Mouse (Mus musculus): ENCODE data around the gene Ikbke.
"Not testable (repeated sequence)": the region's sequence is repeated elsewhere in the genome, so short reads cannot be mapped to it uniquely, and the experiment has no call there.

Gene Ikbke

DNA sequence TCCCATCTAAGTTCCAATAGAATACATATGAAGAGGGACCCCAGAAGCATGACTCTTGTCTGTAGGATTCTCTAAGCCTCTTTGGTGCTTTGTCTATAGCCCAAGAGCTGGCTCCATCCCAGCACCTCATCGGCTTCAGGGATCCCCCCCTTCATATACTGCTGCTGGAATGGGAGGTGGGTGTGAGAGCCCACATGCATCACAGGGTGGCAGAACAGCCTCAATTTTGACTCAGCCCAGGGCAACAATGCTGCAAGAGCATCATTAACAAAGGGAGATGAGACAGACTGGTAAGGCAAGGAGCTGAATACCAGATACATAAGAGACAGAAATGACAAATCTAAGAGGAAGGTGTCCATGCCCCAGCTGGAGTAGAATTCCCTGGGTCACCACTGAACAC, 4.8 kb upstream of the Ikbke start:
- DNase-seq (ENCODE audit: extremely low read depth, low read depth), result no peak

DNA sequence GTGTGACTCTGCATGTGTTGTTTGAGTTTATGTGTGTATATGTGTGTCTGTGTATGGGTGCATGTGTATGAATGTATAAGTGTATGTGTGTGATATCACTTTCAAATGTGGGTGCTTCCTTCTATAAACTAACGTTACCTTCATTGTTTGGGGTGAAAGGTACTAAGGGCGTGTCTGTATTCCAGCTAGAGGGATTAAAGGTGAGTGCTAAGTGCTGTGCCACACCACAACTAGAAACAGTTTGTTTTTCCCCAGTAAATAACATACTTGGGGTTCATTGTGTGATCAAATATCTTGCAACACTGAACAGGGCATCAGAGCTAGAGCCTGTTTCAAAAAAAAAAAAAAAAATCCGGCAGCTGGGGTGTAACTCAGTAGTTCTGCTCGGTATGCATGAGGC, 2.3 kb upstream of the Ikbke start:
- DNase-seq (ENCODE audit: extremely low read depth, low read depth), result no peak

DNA sequence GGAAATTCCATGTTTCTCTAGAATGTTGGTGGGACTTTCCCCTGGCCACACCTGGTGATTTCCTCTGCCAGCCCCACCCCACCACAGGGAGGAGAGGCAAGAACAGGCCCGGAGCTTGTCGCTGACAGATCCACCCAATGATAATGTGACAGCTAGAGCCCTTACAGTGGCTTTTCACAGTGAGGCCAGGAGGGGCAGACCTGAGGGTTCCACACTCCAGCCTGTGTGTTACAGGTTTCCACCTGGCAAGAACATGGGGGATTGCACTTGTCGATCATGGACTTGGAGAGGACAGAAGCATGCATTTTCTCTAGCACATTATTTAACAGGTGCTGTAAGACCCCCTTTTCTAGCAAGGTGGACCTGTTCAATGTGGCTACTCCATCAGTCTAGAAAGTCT, 874 bp upstream of the Ikbke start:
- DNase-seq (ENCODE audit: extremely low read depth, low read depth), result no peak

DNA sequence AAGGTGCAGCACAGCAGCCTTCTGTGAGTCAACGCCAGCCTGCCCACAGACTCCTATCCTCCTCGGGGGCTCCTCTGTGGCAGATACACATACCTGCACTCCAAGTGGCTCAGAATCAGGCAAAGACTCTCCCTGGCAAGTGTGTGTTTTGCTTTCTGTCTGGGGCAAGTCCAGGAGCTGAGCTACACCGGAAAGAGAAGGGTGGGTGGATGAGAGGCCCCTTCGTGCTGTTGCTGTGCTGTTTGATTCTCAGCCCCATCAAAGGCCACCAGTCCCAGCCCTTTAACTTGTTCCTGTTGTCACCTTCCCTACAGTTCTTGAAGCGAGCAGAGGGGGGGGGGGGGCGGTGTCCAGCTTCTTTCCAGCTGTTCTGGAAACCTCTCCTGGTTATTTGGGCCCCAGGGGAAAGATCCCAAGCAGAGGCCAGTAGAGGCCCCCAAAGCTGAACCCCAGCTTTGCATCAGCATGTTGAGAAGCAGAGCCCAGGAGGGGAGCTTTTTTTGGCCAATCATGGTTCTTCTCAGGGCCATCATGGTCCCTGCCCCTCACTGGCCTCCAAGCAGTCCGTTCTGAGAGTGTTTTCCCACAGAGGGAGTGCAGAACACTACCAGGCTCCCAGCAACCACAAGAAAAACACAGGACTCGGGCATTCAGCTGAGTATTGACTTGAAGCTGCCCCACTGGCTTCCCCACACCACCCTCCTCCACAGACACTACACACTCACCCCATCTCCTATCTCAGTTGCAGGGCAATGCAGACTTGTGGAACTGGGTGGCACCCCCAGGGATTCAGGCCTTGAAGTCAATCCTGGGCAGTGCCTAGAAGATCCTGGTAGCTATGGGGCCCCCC, 575 bp downstream of the Ikbke start:
- DNase-seq (ENCODE audit: extremely low read depth, low read depth), result no peak

DNA sequence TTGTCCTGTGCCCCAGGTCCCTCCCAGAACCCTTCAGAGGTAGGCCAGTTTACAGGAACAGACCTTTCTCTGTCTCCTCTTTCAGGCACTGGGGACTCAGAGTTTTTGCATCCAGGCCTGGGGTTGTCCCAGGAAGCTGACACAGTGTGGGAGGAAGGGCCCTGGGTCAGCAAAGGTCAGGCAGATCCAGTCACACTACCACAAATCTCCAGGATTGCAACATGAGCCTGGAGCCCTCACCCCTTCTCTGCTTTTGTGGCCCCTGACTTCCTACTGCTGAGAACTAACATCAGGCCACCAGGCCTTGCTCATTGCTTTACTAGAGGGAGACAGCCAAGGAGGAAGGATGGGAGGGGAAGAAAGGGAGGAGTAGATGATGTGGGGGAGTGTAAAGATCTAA, 2.6 kb downstream of the Ikbke start:
- no peak for DNase-seq (ENCODE audit: extremely low read depth, low read depth)

- no peak for DNase-seq (ENCODE audit: extremely low read depth, low read depth)
Measured at GRCm38 (mm10) chr1:131275577-131275976, 3.8 kb downstream of the Ikbke start.

GRCm38 (mm10) chr1:131274725-131275539, 4.5 kb downstream of the Ikbke start:
- DNase-seq (ENCODE audit: extremely low read depth, low read depth), result no peak

GRCm38 (mm10) chr1:131269797-131270578, 9.4 kb downstream of the Ikbke start:
- DNase-seq (ENCODE audit: extremely low read depth, low read depth), result peak; percentile 41

- no peak for DNase-seq (ENCODE audit: extremely low read depth, low read depth)
Measured at GRCm38 (mm10) chr1:131268776-131269175, 10.6 kb downstream of the Ikbke start.

GRCm38 (mm10) chr1:131263905-131264304, 15.5 kb downstream of the Ikbke start:
- no peak for DNase-seq (ENCODE audit: extremely low read depth, low read depth)

DNA sequence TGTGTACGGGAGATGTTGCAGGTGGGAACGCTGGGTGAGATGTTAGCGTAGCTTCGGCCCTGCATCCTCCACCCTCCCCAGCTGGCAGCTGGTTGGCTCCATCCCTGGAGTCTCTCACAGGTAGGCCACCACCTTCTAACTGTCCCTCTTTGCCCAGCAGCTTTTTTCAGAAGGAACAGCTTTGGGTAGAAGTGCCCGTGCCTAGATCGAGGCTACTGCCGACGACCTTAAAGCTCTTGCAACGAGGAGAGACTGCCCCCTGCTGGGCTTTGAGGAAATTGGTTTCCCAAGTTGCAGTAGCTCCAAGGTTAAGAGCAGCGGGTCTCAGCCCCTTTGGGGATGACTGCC, 19.1 kb downstream of the Ikbke start:
- DNase-seq (ENCODE audit: extremely low read depth, low read depth), result peak; percentile 29

GRCm38 (mm10) chr1:131259632-131260308, 19.6 kb downstream of the Ikbke start:
- DNase-seq (ENCODE audit: extremely low read depth, low read depth), result no peak

DNA sequence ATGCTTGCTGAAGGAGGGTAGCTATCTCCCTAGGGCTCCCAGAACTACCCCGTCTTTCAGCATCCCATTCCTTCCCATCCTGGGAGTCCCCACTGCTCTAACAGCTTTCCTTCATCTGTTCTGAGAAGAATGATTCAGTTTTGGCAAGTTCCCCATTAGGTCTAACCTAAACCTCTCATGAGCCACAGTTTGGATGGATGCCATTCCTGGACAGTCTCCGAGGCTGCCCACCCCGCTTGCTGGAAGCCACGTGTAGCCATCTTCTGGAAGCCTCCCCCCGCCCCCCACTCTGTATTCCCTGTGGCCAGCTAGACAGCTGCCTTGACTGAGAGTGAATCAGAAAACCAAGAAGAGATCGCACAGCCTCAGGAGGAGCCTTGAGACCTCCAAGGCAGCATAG, 22.1 kb downstream of the Ikbke start:
- no peak for DNase-seq (ENCODE audit: extremely low read depth, low read depth)

DNA sequence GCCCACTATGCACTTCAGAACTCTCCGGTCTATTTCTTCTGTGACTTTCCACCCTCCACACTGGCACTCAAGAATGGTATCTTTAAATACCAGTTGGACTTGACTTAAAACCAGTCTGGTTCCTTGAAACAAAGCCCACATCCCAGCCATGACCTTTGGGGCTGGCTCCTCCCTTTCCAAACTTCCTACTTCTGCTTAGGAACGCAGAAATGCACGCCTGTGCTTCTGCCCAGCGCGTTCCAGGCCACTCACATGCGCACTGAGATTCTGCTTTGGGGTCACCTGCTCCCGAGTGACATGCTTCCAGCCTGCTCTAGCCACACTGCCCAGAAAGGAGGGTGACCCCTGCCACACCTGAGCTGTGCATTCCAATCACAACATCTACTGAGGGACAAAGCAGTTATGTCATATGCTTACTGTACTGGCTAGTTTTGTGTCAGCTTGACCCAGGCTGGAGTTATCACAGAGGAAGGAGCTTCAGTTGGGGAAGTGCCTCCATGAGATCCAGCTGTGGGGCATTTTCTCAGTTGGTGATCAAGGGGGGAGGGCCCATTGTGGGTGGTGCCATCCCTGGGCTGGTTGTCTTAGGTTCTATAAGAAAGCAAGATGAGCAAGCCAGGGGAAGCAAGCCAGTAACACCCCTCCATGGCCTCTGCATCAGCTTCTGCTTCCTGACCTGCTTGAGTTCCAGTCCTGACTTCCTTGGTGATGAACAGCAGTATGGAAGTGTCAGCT, 26.7 kb downstream of the Ikbke start:
- not testable (repeated sequence) for DNase-seq (ENCODE audit: extremely low read depth, low read depth)

GRCm38 (mm10) chr1:131246433-131247395, 32.7 kb downstream of the Ikbke start:
- peak; percentile 43 for DNase-seq (ENCODE audit: extremely low read depth, low read depth)

DNA sequence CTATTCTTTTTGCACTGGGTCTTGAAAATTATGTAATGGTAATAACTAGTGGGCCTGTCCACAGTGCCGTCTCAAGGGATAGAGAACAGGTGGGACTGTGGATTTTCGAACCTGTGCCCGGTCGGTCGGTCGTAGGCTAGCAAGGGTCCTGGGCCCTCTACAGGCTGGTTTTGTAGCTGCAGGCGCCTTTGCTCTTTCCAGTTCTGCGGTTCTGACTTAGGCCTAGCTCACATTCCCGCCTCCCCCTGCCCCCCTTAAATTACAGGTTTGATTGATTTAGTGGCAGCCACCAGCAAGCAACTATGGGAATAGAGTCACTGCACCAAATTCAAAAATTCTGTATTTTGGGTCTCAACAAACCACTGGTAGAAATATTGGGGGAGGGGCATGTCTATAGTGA, 33.5 kb downstream of the Ikbke start:
- peak; percentile 41 for DNase-seq (ENCODE audit: extremely low read depth, low read depth)

DNA sequence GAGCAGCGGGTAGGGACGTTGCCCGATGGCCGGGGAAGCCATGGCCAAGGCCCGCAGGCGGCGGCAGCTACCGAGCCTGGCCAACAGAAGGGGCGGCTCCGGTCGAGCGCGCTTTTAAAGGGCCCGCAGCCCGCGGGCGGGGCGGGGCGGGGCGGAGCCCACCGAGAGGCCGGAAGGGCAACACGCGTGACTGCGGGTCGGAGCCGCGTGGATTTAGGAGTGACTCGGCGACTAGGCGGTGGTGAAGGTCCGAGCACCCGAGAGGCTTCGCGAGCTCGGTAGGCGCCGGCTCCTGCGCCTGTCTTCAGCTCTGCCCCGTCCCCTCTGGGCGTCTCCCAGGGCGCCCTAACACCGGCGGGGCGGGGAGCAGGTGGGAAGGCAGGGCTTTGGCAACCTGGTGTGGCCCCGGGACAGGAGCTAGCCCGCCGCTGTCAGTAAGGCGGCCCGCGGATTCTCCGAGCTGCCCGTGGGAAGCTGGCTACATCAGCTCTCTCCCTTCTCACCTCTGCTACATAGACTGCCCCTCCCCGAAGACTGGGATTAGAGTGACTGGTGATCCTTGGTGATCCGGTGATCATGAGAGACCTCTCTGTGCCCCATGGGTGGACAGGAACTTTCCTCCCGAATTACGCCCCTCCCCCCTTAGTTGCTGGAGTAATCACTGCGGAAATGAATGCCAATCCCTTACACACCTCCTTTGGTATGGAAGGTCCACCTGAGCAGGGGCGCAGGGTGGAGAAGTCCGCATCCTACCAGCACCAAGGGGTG, 34.1 kb downstream of the Ikbke start, which contains the start of gene Rassf5:
TSS of gene Rassf5 (minus strand) at position 170 of the 768 bp plus-strand sequence.
- DNase-seq (ENCODE audit: extremely low read depth, low read depth), result peak; percentile 32

GRCm38 (mm10) chr1:131244536-131245088, 34.8 kb downstream of the Ikbke start:
- DNase-seq (ENCODE audit: extremely low read depth, low read depth), result no peak
